Comparison of ENCODE assay signal across 13 mouse cellular contexts in genomic region chr1:84437565-84437964, GRCm38 (mm10).
"Had no signal": no experiment of that assay in that cellular context is flagged by ENCODE, and none has a peak within 500 bp of the region (broad histone marks: within the 10 kb centered on the region; RNA-seq: fewer than 3 reads in every experiment).

No protein-coding gene starts in this region.

- H3K4me2 ChIP-seq: limb, embryonic 15.5 days; liver, embryonic 13.5 days; lung, embryonic 15.5 days; midbrain, embryonic 12.5 days had no signal

- H3K4me3 ChIP-seq: left cerebral cortex, adult 2 months; limb, embryonic 15.5 days; liver, embryonic 13.5 days; lung, embryonic 15.5 days; midbrain, embryonic 12.5 days had no signal

- H3K36me3 ChIP-seq: limb, embryonic 15.5 days; liver, embryonic 13.5 days; lung, embryonic 15.5 days; midbrain, embryonic 12.5 days had no signal

- H3K27me3 ChIP-seq: limb, embryonic 15.5 days; liver, embryonic 13.5 days; lung, embryonic 15.5 days; midbrain, embryonic 12.5 days had no signal

- ATAC-seq: liver, postnatal 0 days; midbrain, embryonic 16.5 days had no signal

- H3K4me1 ChIP-seq: limb, embryonic 15.5 days; liver, embryonic 13.5 days; lung, embryonic 15.5 days; midbrain, embryonic 12.5 days had no signal

- DNase-seq: kidney, adult 8-10 months; kidney, postnatal 25 days; liver, embryonic 13.5 days; liver, postnatal 0 days; lung, postnatal 14 days; right cerebral cortex, postnatal 14 days; thymus, adult 18-20 months; thymus, postnatal 14 days had no signal

- H3K27ac ChIP-seq: left cerebral cortex, adult 2 months; limb, embryonic 15.5 days; liver, embryonic 13.5 days; lung, embryonic 15.5 days; midbrain, embryonic 12.5 days had no signal

- H3K9me3 ChIP-seq: limb, embryonic 15.5 days; liver, embryonic 13.5 days; lung, embryonic 15.5 days had no signal

- H3K9ac ChIP-seq: limb, embryonic 15.5 days; liver, embryonic 13.5 days; liver, postnatal 0 days; lung, embryonic 15.5 days; midbrain, embryonic 12.5 days had no signal
